Mouse (Mus musculus): Measurements from ENCODE around the gene Pld2. TPM values are rescaled to one million over a fixed set of nuclear protein-coding genes. Genes with fewer than 3 reads are reported as not detected.

Gene Pld2
- polyA plus RNA-seq, 1 experiment from 2014 or later: 14.8 TPM

DNA sequence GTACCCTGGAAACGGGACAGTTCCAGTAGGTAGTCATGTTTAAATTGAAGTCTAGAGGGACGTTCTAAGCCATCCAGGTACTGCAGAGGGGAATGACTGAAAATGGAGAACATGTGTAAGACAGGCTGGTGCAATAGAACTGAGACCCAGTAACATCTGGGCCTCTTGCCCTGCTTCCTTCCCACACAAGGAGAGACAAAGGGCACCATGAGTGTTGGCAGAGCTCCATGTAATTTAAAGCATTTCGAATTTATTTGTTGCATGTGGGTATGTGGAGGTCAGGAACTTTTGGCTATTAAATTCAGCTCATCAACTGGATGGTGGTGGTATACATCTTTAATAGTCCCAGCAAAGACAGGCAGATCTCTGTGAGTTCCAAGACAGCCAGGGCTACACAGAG is 42.3 kb downstream of the Pld2 start:
- Histone ChIP-seq H3K4me1 (peaks cover 27% of the 10 kb centered on the region), H3K27me3 (replicated peaks) (no peaks in the 10 kb centered on the region), H3K9me3 (no peaks in the 10 kb centered on the region), H3K36me3 (replicated peaks) (no peaks in the 10 kb centered on the region), H3K27ac (no peak overlapping the region), H3K4me2 (no peak overlapping the region), H3K9ac (no peak overlapping the region), H3K4me3 (no peak overlapping the region)
- 82% methylated on average over 3 of the region's 3 CpGs for WGBS
- ATAC-seq (replicated peaks): no peak

DNA sequence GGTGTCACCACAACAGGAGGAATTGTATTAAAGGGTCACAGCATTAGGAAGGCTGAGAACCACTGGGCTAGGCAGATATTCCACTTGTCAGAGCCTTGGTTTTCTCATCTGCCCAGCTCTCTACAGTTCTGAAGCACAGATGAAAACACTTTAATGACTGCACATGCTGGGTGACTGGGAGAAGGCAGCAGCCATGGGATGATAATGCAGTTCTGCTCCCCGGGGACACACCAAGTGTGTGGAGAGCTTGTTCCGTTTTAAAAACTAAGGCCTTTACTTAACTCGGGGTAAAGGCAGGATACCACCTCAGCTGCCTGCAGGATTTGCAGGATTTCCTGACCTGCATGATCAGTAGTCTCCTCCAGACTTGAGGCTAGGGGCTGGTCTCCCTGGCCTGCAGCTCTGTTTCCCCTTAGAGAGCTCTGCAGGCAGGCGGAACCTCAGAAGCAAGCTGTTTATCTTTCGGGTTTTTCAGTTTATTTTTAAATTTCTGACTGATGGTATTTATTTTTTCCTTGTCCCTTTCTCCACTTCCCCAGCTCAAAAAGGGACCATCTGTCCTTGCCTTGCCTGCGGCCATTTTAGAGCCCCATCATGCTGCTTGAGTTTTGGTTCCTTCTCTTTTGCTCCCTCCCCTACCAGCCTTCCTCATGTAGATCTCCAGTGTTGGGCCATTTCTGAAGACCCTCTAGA is 43.3 kb downstream of the Pld2 start:
- H3K27ac ChIP-seq: no peak overlapping the region
- no peak overlapping the region for H3K4me3 ChIP-seq
- no peak for ATAC-seq (replicated peaks)

DNA sequence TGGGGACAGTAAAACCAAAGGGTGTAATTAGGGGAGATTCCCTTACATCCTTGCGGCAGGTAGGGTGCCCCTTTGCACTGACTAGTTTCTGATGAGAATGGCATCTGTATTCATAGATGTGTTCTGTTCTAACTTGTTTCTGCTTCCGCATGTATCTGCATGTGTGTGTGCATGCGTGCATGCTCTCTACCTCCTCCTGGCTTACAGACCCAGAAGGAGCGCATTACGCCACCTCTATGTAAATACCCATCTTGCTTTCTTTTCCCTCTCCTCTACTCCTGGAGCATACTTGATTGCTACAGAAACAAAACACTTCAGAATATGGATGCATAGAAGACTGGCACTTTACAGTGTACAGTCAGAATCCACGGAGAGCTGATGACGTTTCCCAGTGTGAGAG is 43.9 kb downstream of the Pld2 start:
- ATAC-seq (replicated peaks): no peak
- no peaks in the 10 kb centered on the region for H3K36me3 ChIP-seq (replicated peaks)

More for the DNA sequence above, 43.3 kb downstream of the Pld2 start:
- no peak overlapping the region for H3K9ac ChIP-seq
- H3K9me3 ChIP-seq: no peaks in the 10 kb centered on the region
- WGBS: 69% methylated on average over 6 of the region's 6 CpGs
- H3K4me1 ChIP-seq: peaks cover 17% of the 10 kb centered on the region
- no peaks in the 10 kb centered on the region for H3K27me3 ChIP-seq (replicated peaks)
- no peak overlapping the region for H3K4me2 ChIP-seq
- no peaks in the 10 kb centered on the region for H3K36me3 ChIP-seq (replicated peaks)

DNA sequence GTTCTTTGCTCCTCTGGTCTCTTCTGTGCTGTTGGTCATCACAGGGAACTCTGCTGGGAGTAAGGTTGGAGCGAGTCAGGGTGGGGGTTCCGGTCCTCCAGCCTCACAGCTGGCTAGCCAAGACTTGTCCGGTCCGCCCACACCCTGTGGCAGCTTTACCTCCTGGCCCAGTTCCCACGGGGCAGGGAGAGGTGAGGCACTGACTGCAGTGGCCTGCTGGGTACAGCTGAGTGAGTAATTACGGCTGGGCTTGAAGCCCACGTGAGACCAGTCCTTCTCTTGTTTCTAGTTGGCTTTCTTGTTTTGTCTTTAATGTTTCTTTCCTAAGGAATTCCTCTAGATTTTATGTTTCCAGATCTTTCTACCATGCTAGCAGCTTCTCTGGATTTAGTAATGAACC is 45.6 kb downstream of the Pld2 start:
- Histone ChIP-seq H3K27ac (no peak overlapping the region), H3K9ac (no peak overlapping the region), H3K36me3 (replicated peaks) (no peaks in the 10 kb centered on the region), H3K27me3 (replicated peaks) (no peaks in the 10 kb centered on the region), H3K4me3 (no peak overlapping the region), H3K9me3 (no peaks in the 10 kb centered on the region), H3K4me2 (no peak overlapping the region), H3K4me1 (peaks cover 16% of the 10 kb centered on the region)
- ATAC-seq (replicated peaks): no peak
- 45% methylated on average over 7 of the region's 7 CpGs for WGBS

More for the DNA sequence above, 43.9 kb downstream of the Pld2 start:
- Histone ChIP-seq H3K9ac (no peak overlapping the region), H3K4me2 (no peak overlapping the region), H3K4me3 (no peak overlapping the region), H3K27me3 (replicated peaks) (no peaks in the 10 kb centered on the region), H3K9me3 (no peaks in the 10 kb centered on the region), H3K27ac (no peak overlapping the region), H3K4me1 (peaks cover 16% of the 10 kb centered on the region)
- 92% methylated on average over 7 of the region's 7 CpGs for whole genome bisulfite sequencing

DNA sequence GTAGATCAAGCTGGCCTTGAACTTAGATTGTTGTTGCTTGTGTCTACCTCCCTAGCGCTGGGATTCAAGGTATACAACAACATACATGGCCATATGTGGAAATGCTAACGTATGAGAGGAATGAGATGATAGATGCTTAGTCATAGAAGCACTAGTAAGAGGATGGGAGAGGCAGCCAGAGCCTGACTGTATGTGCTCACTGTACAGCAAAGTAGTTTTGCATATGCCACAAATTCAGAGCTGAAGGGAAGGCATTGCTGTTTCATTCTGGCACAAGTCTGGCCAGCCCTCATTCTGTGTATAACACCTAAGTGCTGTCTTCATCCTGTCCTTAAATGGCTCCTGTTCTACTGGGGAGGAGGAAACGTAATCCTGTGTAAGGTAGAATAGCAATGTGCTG is 46.4 kb downstream of the Pld2 start:
- WGBS: 87% methylated on average over 3 of the region's 3 CpGs
- H3K9me3 ChIP-seq: no peaks in the 10 kb centered on the region
- no peak overlapping the region for H3K27ac ChIP-seq
- no peaks in the 10 kb centered on the region for H3K36me3 ChIP-seq (replicated peaks)
- H3K4me3 ChIP-seq: no peak overlapping the region
- H3K9ac ChIP-seq: no peak overlapping the region
- no peak overlapping the region for H3K4me2 ChIP-seq
- no peaks in the 10 kb centered on the region for H3K27me3 ChIP-seq (replicated peaks)
- peaks cover 16% of the 10 kb centered on the region for H3K4me1 ChIP-seq
- no peak for ATAC-seq (replicated peaks)

DNA sequence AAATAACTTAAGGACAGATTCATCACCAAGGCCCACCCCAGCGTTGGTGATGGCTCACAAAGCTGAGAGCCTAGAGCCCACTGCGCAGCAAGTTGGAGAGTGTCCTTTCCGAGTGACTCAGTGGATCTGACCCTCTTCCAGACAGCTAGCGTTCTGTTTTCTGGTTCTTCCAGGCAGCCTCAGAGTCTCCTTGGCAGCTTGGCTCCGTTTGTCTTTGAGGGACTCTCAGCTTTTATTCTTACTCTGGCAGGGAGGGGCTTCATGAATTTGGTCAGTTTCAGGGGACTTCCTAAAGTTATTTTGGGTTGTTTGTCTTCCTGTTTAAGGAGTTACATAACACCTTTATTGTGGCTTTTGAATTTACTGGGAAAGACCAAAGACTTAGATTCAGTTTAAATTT is 47.1 kb downstream of the Pld2 start:
- H3K36me3 ChIP-seq (replicated peaks): no peaks in the 10 kb centered on the region
- no peak overlapping the region for H3K9ac ChIP-seq
- H3K4me3 ChIP-seq: no peak overlapping the region
- no peaks in the 10 kb centered on the region for H3K9me3 ChIP-seq
- peaks cover 16% of the 10 kb centered on the region for H3K4me1 ChIP-seq
- H3K4me2 ChIP-seq: no peak overlapping the region
- H3K27me3 ChIP-seq (replicated peaks): no peaks in the 10 kb centered on the region
- WGBS: 77% methylated on average over 5 of the region's 5 CpGs
- no peak overlapping the region for H3K27ac ChIP-seq
- ATAC-seq (replicated peaks): no peak

DNA sequence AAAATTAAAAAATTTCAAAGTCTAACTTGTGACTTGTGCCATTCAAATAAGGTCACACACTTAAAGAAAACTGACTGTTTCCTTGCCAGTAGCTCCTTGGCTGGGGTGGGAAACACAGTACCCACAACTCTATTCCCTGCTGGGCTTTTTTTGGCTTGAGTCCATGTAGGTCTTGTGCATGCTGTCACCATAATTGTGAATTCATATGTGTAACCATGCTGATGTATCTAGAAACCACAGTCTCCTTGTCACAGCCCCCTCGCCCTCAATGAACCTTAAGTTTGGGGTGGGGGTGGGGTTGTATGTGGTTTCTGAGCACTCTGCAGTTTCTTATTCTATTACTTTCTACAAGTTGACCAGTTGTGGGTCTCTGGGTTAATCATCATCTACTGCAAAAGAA is 51.9 kb downstream of the Pld2 start:
- 90% methylated on average over 1 of the region's 1 CpGs for WGBS
- Histone ChIP-seq H3K4me3 (no peak overlapping the region), H3K36me3 (replicated peaks) (no peaks in the 10 kb centered on the region), H3K27me3 (replicated peaks) (no peaks in the 10 kb centered on the region), H3K4me2 (no peak overlapping the region), H3K4me1 (no peaks in the 10 kb centered on the region), H3K9ac (no peak overlapping the region), H3K27ac (no peak overlapping the region), H3K9me3 (no peaks in the 10 kb centered on the region)
- ATAC-seq (replicated peaks): no peak

DNA sequence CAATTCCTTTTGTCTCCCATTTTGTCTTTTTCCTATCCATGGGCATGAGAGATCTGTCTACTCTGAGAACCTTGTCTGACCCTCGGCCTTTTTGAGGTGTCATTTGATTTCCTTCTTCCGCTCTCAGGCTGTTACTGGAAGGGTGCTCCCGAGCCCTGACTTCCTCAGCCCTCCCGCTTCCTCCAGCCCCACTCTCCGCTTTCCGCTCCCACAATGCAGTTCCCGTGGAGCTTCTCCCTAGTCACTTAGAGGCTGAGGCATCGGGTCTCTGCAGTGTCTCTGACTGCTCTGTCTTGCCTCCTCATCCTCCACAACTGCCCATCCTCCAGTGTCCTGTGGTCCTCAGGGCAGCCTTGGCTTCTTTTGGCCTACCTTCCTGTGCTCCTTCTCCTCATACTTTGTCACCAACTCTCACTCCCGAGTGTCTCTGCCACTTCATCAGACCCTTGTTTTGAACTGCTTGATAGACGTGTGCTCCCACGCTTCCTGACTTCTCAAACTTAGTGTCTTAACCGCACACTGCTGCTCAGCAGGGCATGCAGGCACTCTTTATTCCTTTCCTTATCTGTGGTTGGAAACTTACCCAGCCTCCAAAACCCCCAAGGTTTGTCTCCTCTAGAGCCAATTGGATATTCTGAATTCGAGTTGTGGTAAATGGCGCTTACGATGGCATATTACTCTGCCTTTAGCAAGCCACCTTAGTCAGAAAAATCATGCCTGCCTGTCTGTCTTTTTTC is 54.6 kb downstream of the Pld2 start:
- WGBS: 86% methylated on average over 15 of the region's 15 CpGs
- Histone ChIP-seq H3K9ac (no peak overlapping the region), H3K27me3 (replicated peaks) (no peaks in the 10 kb centered on the region), H3K4me2 (no peak overlapping the region), H3K36me3 (replicated peaks) (peaks cover 2% of the 10 kb centered on the region; the same call in 1 of the 2 replicates), H3K9me3 (no peaks in the 10 kb centered on the region), H3K27ac (no peak overlapping the region), H3K4me1 (no peaks in the 10 kb centered on the region), H3K4me3 (no peak overlapping the region)
- ATAC-seq (replicated peaks): no peak

DNA sequence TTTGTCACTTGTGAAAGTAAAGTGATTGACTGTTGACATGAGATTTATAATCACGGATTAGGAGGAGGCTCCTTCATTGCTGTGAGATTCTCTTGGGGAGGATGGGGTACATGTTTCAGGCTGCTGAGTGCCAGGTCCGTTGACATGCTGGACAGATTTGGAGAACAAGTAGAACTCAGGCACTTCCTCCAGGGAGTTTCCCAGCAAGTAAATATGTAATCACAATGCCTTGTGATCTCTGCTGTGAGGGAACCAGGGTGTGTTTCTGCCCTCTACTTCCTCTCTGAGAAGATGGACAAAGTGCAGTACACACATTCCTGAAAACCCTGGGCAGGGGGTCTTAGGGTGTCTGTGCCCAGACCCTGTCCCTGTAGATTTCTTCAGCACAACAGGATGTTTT is 55.8 kb downstream of the Pld2 start:
- no peaks in the 10 kb centered on the region for H3K4me1 ChIP-seq
- no peaks in the 10 kb centered on the region for H3K9me3 ChIP-seq
- H3K4me3 ChIP-seq: no peak overlapping the region
- no peak overlapping the region for H3K27ac ChIP-seq
- H3K9ac ChIP-seq: no peak overlapping the region
- H3K4me2 ChIP-seq: no peak overlapping the region
- H3K36me3 ChIP-seq (replicated peaks): peaks cover 2% of the 10 kb centered on the region; the same call in 1 of the 2 replicates
- 63% methylated on average over 2 of the region's 2 CpGs for WGBS
- no peak for ATAC-seq (replicated peaks)
- no peaks in the 10 kb centered on the region for H3K27me3 ChIP-seq (replicated peaks)

DNA sequence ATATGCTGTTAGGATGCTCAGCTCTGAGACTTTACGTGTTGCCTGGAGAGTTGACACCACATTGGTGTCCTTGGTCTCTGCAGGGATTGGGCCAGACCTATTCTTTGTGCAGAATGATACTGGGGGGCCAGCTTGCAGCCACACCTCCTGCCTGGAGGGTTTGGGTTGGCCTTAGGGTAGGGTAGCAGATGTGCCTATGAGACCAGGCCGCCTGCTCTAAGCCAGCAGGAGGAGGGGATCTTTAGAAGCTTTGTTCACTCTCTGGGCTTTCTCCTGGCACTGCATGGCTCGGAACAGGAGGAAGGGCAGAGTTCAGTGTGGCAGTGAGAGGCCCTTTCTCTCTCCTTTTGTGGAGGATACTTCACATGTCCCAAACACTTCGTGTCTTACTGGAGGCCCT is 56.2 kb downstream of the Pld2 start:
- 29% methylated on average over 4 of the region's 4 CpGs for WGBS
- Histone ChIP-seq H3K9ac (no peak overlapping the region), H3K27ac (no peak overlapping the region), H3K9me3 (no peaks in the 10 kb centered on the region), H3K4me1 (no peaks in the 10 kb centered on the region), H3K4me3 (no peak overlapping the region), H3K4me2 (no peak overlapping the region), H3K27me3 (replicated peaks) (no peaks in the 10 kb centered on the region), H3K36me3 (replicated peaks) (peaks cover 2% of the 10 kb centered on the region; the same call in 1 of the 2 replicates)
- ATAC-seq (replicated peaks): no peak

DNA sequence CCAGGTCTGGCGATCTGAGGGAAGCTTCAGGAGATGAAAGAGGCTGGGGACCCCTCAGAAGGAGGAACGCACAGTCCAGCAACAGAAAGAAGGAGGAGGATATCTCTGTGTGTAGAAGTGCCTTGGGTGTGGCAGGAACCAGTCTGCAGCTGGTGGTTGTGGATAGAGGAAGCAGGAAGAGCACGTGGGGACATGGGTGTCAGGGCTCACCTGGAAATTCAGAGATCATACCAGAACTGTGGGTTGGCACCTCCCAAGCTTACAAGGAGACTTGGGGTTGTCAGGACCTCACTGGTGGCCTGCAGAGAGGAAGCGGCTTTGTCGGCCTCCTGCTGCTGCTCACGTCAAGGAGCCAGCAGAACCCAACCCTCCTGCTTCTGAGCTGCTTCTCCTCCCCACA is 57.4 kb downstream of the Pld2 start:
- no peak overlapping the region for H3K4me3 ChIP-seq
- H3K27me3 ChIP-seq (replicated peaks): no peaks in the 10 kb centered on the region
- 88% methylated on average over 6 of the region's 6 CpGs for WGBS
- H3K4me1 ChIP-seq: no peaks in the 10 kb centered on the region
- no peak overlapping the region for H3K9ac ChIP-seq
- peaks cover 2% of the 10 kb centered on the region; the same call in 1 of the 2 replicates for H3K36me3 ChIP-seq (replicated peaks)
- ATAC-seq (replicated peaks): no peak
- H3K4me2 ChIP-seq: no peak overlapping the region
- H3K9me3 ChIP-seq: no peaks in the 10 kb centered on the region
- H3K27ac ChIP-seq: no peak overlapping the region

DNA sequence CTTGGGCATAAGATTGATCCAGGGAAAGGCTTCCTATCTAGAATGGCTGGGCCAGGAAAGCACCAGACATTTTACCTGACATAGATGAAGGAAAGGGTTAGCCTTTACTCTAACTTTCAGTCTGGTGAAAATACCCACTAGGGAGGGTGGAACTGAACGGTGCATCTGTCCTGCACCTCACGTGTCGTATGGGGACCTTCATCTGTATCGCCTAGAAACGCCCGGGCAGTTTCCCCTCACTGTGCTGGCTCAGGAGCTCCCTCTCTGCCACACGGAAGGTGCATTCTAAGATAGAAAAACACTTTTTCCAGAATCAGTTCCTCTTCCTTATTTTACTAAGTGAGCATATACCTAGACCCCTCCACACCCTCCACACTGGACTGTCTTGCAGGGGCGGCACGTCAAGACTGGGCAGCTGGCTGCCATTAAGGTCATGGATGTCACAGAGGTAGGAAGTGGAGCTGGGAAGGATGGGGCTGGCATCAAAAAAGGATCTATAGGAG is 58.6 kb downstream of the Pld2 start:
- peaks cover 7% of the 10 kb centered on the region for H3K36me3 ChIP-seq (replicated peaks)
- H3K9ac ChIP-seq: no peak overlapping the region
- no peaks in the 10 kb centered on the region for H3K9me3 ChIP-seq
- H3K27me3 ChIP-seq (replicated peaks): no peaks in the 10 kb centered on the region
- no peak overlapping the region for H3K27ac ChIP-seq
- 92% methylated on average over 9 of the region's 9 CpGs for WGBS
- H3K4me3 ChIP-seq: no peak overlapping the region
- no peak for ATAC-seq (replicated peaks)
- no peak overlapping the region for H3K4me2 ChIP-seq
- no peaks in the 10 kb centered on the region for H3K4me1 ChIP-seq

All from midbrain, embryonic 15.5 days (tissue).